Mouse (Mus musculus) liver, embryonic 14.5 days (tissue): ENCODE data around the gene Dmtf1.

Experiments used
- CTCF ChIP-seq: IDR thresholded peaks from 2 replicates; pipeline ENCODE4 v1.5.1; 2016; ENCODE audit warnings: antibody characterized with exemption, low read depth, control low read depth
- EP300 ChIP-seq: IDR thresholded peaks from 2 replicates; pipeline ENCODE4 v1.6.1; 2016; ENCODE audit warnings: antibody characterized with exemption, low read depth

DNA sequence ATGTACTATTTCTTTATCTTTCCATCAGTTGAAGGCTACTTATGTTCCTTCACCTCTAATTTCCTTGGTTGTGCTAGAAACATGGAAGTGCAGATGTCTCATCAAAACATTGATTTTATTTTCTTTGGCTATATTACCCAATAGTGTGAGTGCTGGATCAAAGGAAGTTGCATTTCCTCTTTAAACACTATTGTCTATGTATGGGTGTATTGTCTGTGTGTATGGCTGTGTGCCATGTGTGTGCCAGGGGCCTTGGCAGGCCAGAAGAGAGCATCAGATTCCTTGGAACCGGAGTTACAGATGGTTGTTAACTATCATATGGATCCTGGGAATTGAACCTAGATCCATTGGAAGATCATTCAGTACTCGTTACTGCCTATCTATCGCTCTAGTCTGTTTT, 90.2 kb downstream of the Dmtf1 start:
- TF ChIP-seq CTCF, result no peak
- TF ChIP-seq EP300, result no peak
